Mouse (Mus musculus) forebrain, embryonic 12.5 days (tissue): Measurements from ENCODE around the gene Stac. TPM values are rescaled to one million over a fixed set of nuclear protein-coding genes. Genes with fewer than 3 reads are reported as not detected.
A peak's percentile ranks its signal among the peaks of the same experiment; 100 is the strongest.

Experiments
- ATAC-seq: fragments of 200-750 bp; cut with Nextera tagmentation; 2 replicates; pipeline ENCODE4 v1.8.0; 2017; ENCODE audit warnings: moderate TSS enrichment; ENCODE audit not compliant: low FRiP score
- H3K27ac ChIP-seq: fragments of 300-500 bp; sonication (generic); 2 replicates; pipeline ENCODE4 v1.5.1; 2016; ENCODE audit warnings: mild to moderate bottlenecking
- H3K27me3 ChIP-seq: fragments of 300-500 bp; sonication (generic); 2 replicates; pipeline ENCODE4 v1.6.1; 2016; ENCODE audit warnings: mild to moderate bottlenecking
- H3K36me3 ChIP-seq: fragments of 300-500 bp; sonication (generic); replicated peaks from 2 replicates; pipeline ENCODE4 v1.6.1; 2016; ENCODE audit warnings: mild to moderate bottlenecking
- H3K4me1 ChIP-seq: fragments of 300-500 bp; sonication (generic); 2 replicates; pipeline ENCODE4 v1.6.1; 2016
- H3K4me2 ChIP-seq: fragments of 300-500 bp; sonication (generic); 2 replicates; pipeline ENCODE4 v1.6.1; 2016; ENCODE audit warnings: mild to moderate bottlenecking, moderate library complexity
- H3K4me3 ChIP-seq: fragments of 300-500 bp; sonication (generic); replicated peaks from 2 replicates; pipeline ENCODE4 v1.5.1; 2016; ENCODE audit warnings: mild to moderate bottlenecking
- H3K9ac ChIP-seq: fragments of 300-500 bp; sonication (generic); 2 replicates; pipeline ENCODE4 v1.6.1; 2016; ENCODE audit warnings: mild to moderate bottlenecking
- H3K9me3 ChIP-seq: fragments of 300-500 bp; sonication (generic); 2 replicates; pipeline ENCODE4 v1.6.1; 2016
- WGBS: fragments of 180-500 bp; shearing (Covaris S2); methylation state at CpG from one replicate; pipeline ENCODE4 v1.1.7; 2016; 5-methylcytosine and 5-hydroxymethylcytosine counted together
- polyA plus RNA-seq: library from polyadenylated mRNA; unstranded; fragments of >200 nt; fragmentation: Nextera tagmentation; extraction: Ambion mirVana; gene quantifications from 2 replicates; pipeline ENCODE4 v1.2.1, GENCODE M21; 2016

Gene Stac
- polyA plus RNA-seq, result 2.3 and 3.1 TPM in 2 replicates

DNA sequence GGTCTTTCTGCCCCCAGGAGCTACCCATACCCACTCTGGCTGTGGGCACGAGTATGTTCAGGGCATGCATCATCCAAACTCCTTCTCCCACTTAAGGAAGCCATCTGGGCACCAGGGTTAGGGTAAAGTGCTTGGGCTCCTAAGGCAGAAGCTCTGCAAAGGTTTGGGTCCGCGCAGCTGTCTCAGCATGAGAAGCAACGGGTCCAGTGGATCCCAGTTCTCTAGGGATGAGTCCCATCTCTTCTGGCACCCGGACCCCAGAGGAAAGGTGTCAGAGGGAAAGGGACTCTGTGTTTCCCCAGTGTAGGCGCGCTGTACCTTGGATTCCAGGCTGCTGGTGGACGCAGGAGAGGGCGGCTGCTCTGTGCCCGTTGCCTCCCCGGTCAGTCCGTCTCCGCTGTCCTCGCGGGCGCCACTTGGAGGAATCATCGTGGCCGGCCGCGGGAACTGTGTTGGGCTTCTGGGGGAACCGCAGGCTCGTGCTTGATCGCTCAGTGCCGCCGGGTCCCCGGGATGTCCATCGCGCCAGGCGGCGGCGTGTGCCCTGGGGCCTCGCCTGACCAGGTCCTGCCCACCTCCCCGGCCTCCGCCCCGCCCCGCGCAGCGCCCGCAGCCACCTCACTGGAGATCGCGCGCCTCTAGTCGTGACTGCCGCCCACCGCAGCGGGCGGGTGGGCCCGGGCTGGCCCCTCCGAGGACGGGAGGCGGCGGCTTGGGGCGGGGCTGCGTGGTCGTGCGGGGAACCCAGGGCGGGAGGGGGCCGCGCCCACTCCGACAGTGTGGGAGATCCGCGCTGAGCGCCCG, at the start of gene Stac:
Gene Stac (minus strand): TSS at position 669 of the 804 bp plus-strand sequence.
- H3K27me3 ChIP-seq, result peaks cover 31% of the 10 kb centered on the region
- no peaks in the 10 kb centered on the region for H3K9me3 ChIP-seq
- H3K4me2 ChIP-seq, result peak within 1 kb of the TSS; percentile 98
- WGBS, result 2% methylated on average over 54 of the region's 64 CpGs
- no peaks in the 10 kb centered on the region for H3K36me3 ChIP-seq
- peak; percentile 88 for ATAC-seq
- H3K4me3 ChIP-seq, result peak within 1 kb of the TSS; percentile 61
- H3K27ac ChIP-seq, result no peak within 1 kb of the TSS
- peaks cover 11% of the 10 kb centered on the region for H3K4me1 ChIP-seq
- H3K9ac ChIP-seq, result peak within 1 kb of the TSS; percentile 63

DNA sequence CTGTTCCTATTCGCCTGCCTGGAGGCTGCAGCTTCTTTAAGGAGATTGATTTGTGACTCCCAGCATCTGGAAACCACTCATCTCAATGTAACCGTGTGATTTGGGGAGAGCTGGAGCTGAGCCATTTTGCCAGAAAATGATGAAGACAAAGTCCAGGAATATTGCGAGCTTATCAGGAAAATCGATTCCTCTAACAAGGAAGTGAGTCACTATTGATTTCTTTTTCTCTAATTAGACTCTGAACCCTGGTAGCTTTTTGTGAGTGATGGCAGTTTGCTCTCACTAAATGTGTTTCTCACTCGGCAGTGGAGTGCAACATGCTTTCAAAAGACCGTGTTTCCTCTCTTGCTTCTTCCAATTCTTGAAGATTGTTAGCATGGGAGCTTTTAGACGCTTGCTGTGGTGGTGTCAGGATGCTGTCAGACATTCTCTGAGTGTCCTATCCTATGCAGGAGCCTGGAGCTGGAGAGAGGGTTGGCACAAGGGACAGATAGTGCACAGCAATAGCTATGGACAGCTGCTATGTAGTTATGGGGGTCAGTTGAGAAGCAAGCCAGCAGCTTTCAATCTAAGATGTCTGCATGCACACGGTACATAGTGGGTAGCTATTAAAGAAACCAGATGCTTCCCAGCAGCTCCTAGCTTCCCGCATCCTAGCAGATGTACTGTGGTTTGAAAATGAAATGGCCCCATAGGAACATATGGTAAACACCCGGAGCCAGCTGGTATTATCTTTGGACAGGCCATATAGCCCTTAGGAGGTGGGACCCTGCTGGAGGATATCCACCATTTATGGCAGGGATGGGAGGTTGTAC, 49.5 kb upstream of the Stac start:
- no peaks in the 10 kb centered on the region for H3K9me3 ChIP-seq
- no peak overlapping the region for H3K4me2 ChIP-seq
- no peak overlapping the region for H3K27ac ChIP-seq
- 83% methylated on average over 10 of the region's 10 CpGs for WGBS
- no peaks in the 10 kb centered on the region for H3K36me3 ChIP-seq
- no peaks in the 10 kb centered on the region for H3K27me3 ChIP-seq
- H3K4me1 ChIP-seq, result no peaks in the 10 kb centered on the region
- no peak for ATAC-seq
- H3K4me3 ChIP-seq, result no peak overlapping the region
- no peak overlapping the region for H3K9ac ChIP-seq

DNA sequence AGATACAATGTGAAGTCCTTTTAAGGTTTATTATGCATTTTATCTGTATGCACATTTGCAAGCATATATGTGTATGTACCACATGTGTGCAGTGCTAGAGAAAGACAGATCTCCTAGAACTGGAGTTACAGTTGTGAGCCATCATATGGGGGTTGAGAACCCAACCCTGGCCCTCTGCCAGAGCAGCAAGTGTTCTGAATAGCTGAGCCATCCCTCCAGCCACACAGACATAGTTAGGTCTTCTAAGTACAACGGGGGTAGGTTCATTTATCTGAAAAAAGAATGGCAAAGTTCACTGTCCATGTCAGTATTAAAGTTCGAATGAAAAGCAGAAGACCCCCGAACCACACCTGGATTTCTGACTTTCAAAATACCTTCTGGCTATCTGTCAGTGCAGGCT, 48.9 kb upstream of the Stac start:
- WGBS, result 73% methylated on average over 3 of the region's 3 CpGs
- no peak overlapping the region for H3K27ac ChIP-seq
- H3K4me2 ChIP-seq, result no peak overlapping the region
- no peak overlapping the region for H3K9ac ChIP-seq
- H3K9me3 ChIP-seq, result no peaks in the 10 kb centered on the region
- no peaks in the 10 kb centered on the region for H3K27me3 ChIP-seq
- H3K36me3 ChIP-seq, result no peaks in the 10 kb centered on the region
- no peak overlapping the region for H3K4me3 ChIP-seq
- H3K4me1 ChIP-seq, result no peaks in the 10 kb centered on the region
- ATAC-seq, result no peak

DNA sequence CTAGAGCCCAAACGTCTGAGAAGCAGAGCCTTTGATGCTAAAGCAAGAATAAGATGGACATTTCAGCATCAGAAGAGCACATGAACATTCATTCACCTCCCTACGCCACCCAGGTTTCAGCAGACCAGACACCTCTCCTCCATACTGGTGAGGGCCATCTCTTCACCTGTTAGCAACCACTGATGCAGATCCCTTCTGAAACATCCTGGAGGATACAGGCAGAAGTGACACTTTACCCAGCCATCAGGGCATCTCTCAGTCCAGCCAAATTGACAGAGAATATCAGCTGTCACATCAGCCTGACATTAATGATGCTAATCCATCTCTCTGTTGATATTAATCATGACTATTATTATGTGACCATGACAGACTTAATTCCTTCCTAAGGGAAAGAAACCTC, 47.6 kb upstream of the Stac start:
- no peak overlapping the region for H3K9ac ChIP-seq
- no peaks in the 10 kb centered on the region for H3K36me3 ChIP-seq
- WGBS, result 79% methylated on average over 2 of the region's 2 CpGs
- no peaks in the 10 kb centered on the region for H3K4me1 ChIP-seq
- H3K9me3 ChIP-seq, result no peaks in the 10 kb centered on the region
- no peak for ATAC-seq
- no peak overlapping the region for H3K27ac ChIP-seq
- no peak overlapping the region for H3K4me2 ChIP-seq
- no peak overlapping the region for H3K4me3 ChIP-seq
- H3K27me3 ChIP-seq, result no peaks in the 10 kb centered on the region

DNA sequence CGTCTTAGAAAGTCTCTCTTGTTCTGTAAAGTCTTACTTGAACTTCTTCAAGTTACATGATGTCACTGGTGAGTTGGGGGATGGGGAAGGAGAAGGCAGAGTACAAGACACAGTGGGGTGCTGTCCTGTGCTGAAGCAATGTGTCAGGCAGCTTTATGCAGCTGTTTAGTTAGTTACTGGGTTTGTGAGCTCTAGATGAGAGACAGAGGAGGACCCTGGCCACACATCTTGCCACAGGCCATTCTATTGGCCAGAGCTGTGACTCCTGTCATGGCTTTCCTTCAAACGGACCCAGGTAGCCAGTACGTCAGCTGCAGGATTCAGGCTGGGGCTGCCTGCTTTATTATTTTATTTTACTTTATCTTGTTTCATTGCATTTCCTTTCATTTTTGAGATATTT, 45.8 kb upstream of the Stac start:
- Histone ChIP-seq H3K27me3 (no peaks in the 10 kb centered on the region), H3K36me3 (no peaks in the 10 kb centered on the region), H3K9me3 (no peaks in the 10 kb centered on the region), H3K4me1 (no peaks in the 10 kb centered on the region), H3K4me2 (no peak overlapping the region), H3K4me3 (no peak overlapping the region), H3K9ac (no peak overlapping the region), H3K27ac (no peak overlapping the region)
- WGBS, result 75% methylated on average over 3 of the region's 3 CpGs
- no peak for ATAC-seq

DNA sequence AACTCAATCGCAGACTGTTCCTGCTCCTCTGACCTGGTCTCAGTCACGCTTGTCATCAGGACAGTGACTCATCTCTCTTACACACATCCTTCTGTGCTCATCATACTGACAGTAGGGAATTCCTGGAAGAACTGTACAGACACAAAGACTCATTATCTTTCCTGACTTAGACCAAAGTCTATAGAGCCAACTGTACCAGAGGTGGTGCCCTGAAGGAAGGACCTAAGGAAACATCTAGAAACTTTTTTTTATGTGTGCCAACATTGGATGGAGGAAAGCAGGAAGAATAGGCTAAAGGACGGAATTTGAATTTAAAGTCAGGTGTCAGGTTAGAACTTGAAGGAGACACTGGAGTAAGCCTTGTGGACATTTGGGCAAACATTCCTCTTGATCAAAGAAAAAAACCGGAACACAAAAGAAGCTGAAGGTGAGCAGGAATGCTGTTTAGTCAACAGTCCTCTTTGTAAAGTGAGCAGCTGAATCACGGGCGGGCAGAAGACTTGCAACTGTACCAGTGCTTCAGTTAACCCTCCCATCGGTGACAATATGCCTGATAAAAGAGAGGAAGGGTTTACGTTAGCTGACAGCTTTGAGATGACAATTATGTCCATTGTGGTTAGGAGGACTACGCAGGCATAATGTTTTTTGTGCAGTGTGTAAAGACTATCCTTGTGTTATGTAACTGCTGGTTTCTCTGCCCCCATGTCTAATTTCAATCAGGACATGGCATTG, 42.0 kb upstream of the Stac start:
- Histone ChIP-seq H3K4me1 (no peaks in the 10 kb centered on the region), H3K27ac (no peak overlapping the region), H3K27me3 (no peaks in the 10 kb centered on the region), H3K36me3 (no peaks in the 10 kb centered on the region), H3K9ac (no peak overlapping the region), H3K4me3 (no peak overlapping the region), H3K4me2 (no peak overlapping the region), H3K9me3 (no peaks in the 10 kb centered on the region)
- no peak for ATAC-seq
- 86% methylated on average over 9 of the region's 9 CpGs for WGBS

DNA sequence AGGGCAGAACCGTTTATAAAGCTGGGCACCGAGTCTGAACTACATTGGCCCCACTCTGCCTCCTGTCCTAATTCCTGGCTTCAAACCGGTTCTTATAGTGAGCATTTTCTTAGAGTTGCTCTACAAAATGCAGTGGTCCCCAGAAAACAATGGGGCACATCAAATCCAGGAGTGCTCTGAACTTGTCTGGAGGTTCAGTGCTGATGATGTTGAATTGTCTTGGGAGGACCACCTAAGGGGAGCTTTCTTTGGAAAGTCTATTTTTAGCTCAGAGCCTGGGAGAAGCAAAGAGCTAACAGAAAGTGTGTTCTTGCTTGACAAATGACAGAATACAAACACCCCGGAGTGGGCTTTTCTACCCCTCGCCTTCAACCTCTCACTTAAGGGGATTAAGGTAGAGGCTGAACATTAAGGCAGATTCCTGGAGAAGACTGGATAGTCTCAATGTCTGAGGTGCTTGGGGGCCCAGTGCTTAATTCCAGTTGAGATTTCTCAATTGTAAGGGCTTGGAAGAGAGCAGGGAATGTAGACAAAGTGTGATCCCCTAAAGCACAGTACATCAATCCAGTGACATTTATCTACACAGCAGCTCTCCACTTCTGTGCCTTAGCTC, 34.9 kb upstream of the Stac start:
- H3K36me3 ChIP-seq, result no peaks in the 10 kb centered on the region
- 0 out of 2 replicates have a peak, but pooled peaks cover 9% of the 10 kb centered on the region for H3K4me1 ChIP-seq
- H3K27me3 ChIP-seq, result no peaks in the 10 kb centered on the region
- WGBS, result 5% methylated on average over 5 of the region's 5 CpGs
- no peak for ATAC-seq
- H3K27ac ChIP-seq, result no peak overlapping the region
- no peak overlapping the region for H3K9ac ChIP-seq
- no peak overlapping the region for H3K4me2 ChIP-seq
- H3K4me3 ChIP-seq, result no peak overlapping the region
- H3K9me3 ChIP-seq, result no peaks in the 10 kb centered on the region

DNA sequence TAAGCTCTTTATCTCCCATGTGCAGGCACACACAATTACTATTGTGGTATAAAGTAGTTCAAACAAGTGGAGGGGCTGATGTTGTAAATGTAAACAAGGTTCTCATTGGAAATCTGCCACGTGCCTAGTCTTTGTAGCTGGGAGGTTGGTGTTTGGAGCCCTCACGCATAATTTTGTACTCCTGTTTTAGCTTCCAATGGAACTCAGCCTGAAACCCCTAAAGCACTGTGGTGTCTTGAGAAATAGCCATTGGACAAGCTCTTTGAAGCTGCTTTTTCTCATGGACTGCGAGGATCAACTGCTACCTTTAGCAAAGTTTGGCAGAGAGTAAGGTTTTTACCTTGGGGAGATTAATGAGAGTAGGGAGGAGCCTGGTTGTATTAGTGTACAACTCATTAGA, 24.3 kb upstream of the Stac start:
- Histone ChIP-seq H3K36me3 (no peaks in the 10 kb centered on the region), H3K27ac (no peak overlapping the region), H3K9ac (no peak overlapping the region), H3K27me3 (no peaks in the 10 kb centered on the region), H3K4me2 (no peak overlapping the region), H3K4me3 (no peak overlapping the region), H3K4me1 (no peaks in the 10 kb centered on the region), H3K9me3 (no peaks in the 10 kb centered on the region)
- no peak for ATAC-seq
- 69% methylated on average over 3 of the region's 3 CpGs for WGBS

DNA sequence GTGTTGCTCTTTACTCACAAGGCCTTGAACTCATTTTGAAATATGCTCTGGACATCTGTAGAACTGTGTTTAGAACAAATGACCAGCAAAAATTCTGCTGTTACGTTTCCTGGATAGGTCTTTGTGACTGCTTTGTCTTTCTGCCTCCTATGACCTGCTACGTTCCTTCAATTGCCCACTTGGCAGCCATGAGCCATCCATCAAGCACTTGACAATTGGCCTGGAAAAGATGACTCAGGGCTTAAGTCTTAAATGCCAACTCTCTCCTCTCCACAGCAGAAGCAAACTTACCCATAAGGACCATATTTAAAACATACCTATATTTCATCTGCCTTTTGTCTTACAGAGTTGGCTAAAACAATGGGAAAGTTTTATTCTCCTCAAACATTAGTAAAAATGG, 10.0 kb upstream of the Stac start:
- no peak for ATAC-seq
- H3K9me3 ChIP-seq, result no peaks in the 10 kb centered on the region
- WGBS, result 87% methylated on average over 2 of the region's 2 CpGs
- no peak overlapping the region for H3K4me2 ChIP-seq
- H3K9ac ChIP-seq, result no peak overlapping the region
- H3K27ac ChIP-seq, result no peak overlapping the region
- no peak overlapping the region for H3K4me3 ChIP-seq
- no peaks in the 10 kb centered on the region for H3K36me3 ChIP-seq
- no peaks in the 10 kb centered on the region for H3K4me1 ChIP-seq
- no peaks in the 10 kb centered on the region for H3K27me3 ChIP-seq

DNA sequence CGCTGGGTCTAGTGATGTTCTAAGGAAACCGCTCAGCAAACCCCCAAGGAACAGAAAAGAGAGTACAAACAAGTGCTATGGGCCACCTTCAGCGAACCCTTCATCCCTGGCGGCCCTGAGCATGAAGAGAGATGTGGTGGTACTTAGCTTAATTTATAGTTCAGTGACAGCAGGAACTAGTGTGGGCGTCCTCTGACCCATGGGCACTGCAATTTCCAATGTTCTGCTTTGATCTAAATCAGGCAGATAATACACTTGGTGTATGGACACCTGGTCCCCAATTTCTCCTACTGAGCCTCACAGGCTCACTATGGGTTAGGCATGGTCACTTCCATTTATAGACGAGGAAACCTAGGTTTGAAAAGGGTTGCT, 322 bp upstream of the Stac start:
- H3K9ac ChIP-seq, result peak overlapping the region; percentile 63

DNA sequence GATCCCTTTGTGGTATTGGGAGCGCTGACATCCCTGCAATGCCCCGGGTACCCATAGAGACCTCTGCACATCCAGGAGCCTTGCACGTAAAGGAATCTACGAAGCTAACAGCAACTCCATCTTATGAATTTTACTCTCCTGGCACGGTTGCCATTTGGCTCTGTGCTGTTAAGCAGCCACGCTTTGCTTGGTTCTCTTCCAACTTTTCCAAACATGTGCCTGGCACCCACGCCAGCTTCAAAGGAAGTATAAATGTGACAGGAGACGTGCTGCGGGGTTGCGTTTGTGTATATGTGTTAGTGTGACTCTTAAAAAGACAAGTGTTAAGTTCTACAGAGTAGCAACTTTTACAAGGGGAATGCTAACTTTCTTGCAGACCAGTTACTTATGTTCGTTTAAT, 1.0 kb downstream of the Stac start:
- no peak for ATAC-seq
- Histone ChIP-seq H3K4me2 (no peak overlapping the region), H3K4me3 (no peak overlapping the region), H3K27ac (no peak overlapping the region), H3K9ac (no peak overlapping the region), H3K27me3 (peaks cover 31% of the 10 kb centered on the region), H3K9me3 (no peaks in the 10 kb centered on the region), H3K4me1 (peaks cover 11% of the 10 kb centered on the region), H3K36me3 (no peaks in the 10 kb centered on the region)
- 83% methylated on average over 11 of the region's 11 CpGs for WGBS

More for the DNA sequence above, 322 bp upstream of the Stac start:
- peaks cover 11% of the 10 kb centered on the region for H3K4me1 ChIP-seq
- H3K36me3 ChIP-seq, result no peaks in the 10 kb centered on the region
- no peak overlapping the region for H3K27ac ChIP-seq
- H3K4me3 ChIP-seq, result peak overlapping the region; percentile 61
- 7% methylated on average over 6 of the region's 6 CpGs for WGBS
- no peak for ATAC-seq
- peaks cover 31% of the 10 kb centered on the region for H3K27me3 ChIP-seq
- H3K4me2 ChIP-seq, result peak overlapping the region; percentile 98
- H3K9me3 ChIP-seq, result no peaks in the 10 kb centered on the region

DNA sequence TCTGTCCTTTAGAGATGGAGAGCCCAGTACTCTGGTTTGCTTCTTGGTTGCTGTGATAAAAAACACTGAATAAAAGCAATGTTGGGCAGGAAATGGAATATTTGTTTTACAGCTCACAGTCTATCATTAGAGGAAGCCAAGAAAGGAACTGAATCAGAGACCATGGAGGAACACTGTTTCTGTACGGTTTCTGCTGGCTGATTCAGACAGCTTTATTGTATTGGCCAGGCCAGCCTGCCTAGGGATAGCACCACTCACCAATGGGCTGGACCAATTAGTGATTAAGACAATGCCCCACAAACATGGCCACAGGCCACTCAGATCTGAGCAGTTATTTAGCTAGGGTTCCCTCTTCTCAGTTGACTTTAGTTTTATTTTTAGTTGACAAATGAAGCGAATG, 6.0 kb downstream of the Stac start:
- H3K4me3 ChIP-seq, result no peak overlapping the region
- ATAC-seq, result no peak
- H3K4me1 ChIP-seq, result no peaks in the 10 kb centered on the region
- no peaks in the 10 kb centered on the region for H3K9me3 ChIP-seq
- peaks cover 13% of the 10 kb centered on the region for H3K27me3 ChIP-seq
- H3K4me2 ChIP-seq, result no peak overlapping the region
- WGBS, result 73% methylated on average over 2 of the region's 2 CpGs
- H3K27ac ChIP-seq, result no peak overlapping the region
- no peaks in the 10 kb centered on the region for H3K36me3 ChIP-seq
- no peak overlapping the region for H3K9ac ChIP-seq
